Mouse (Mus musculus) cerebellum, adult 2 months (tissue): ENCODE measurements at regions not wholly inside any gene's neighbourhood (a gene's known extent, or its start where the extent isn't known, plus 50 kb on each side); places are given as distances from the start of the nearest gene placed in this dataset.

Experiments used
- CTCF ChIP-seq: fragments of 200-500 bp; IDR thresholded peaks from 2 replicates; pipeline ENCODE4 v1.5.1; 2011; ENCODE audit warnings: low read depth, mild to moderate bottlenecking, control low read depth, low read length, moderate library complexity, borderline replicate concordance; ENCODE audit not compliant: insufficient read depth
- POLR2A ChIP-seq: fragments of 200-500 bp; IDR thresholded peaks from 2 replicates; pipeline ENCODE4 v1.6.1; 2011; ENCODE audit warnings: low read length, control low read depth, borderline replicate concordance; ENCODE audit not compliant: insufficient read depth

- no peak for TF ChIP-seq CTCF
- no peak for TF ChIP-seq POLR2A
Measured at GRCm38 (mm10) chr6:94385531-94385930, 101.8 kb upstream of the Magi1 start.
